Mouse (Mus musculus) lung, embryonic 14.5 days (tissue): ENCODE measurements around the gene Cstf3. TPM values are rescaled to one million over a fixed set of nuclear protein-coding genes. Genes with fewer than 3 reads are reported as not detected.

Experiments
- ATAC-seq: fragments of 200-750 bp; cut with Nextera tagmentation; 2 replicates; pipeline ENCODE4 v1.8.0; 2017; ENCODE audit warnings: mild to moderate bottlenecking, moderate TSS enrichment, moderate library complexity; ENCODE audit not compliant: insufficient read depth
- DNase-seq: peaks from one replicate; pipeline ENCODE4 v3.0.0-alpha.2; 2015
- H3K27ac ChIP-seq: fragments of 300-500 bp; sonication (generic); 2 replicates; pipeline ENCODE4 v1.5.1; 2014; ENCODE audit warnings: low read depth, mild to moderate bottlenecking, moderate library complexity
- H3K27me3 ChIP-seq: fragments of 300-500 bp; sonication (generic); 2 replicates; pipeline ENCODE4 v1.6.1; 2014; ENCODE audit warnings: low read length, control low read depth; ENCODE audit not compliant: insufficient read depth
- H3K36me3 ChIP-seq: fragments of 300-500 bp; sonication (generic); 2 replicates; pipeline ENCODE4 v1.6.1; 2014; ENCODE audit warnings: control low read depth; ENCODE audit not compliant: insufficient read depth
- H3K4me1 ChIP-seq: fragments of 300-500 bp; sonication (generic); 2 replicates; pipeline ENCODE4 v1.6.1; 2014; ENCODE audit warnings: antibody characterized with exemption, control low read depth; ENCODE audit not compliant: insufficient read depth
- H3K4me2 ChIP-seq: fragments of 300-500 bp; sonication (generic); 2 replicates; pipeline ENCODE4 v1.6.1; 2014; ENCODE audit warnings: mild to moderate bottlenecking
- H3K4me3 ChIP-seq: fragments of 300-500 bp; sonication (generic); 2 replicates; pipeline ENCODE4 v1.5.1; 2014; ENCODE audit warnings: low read depth, low read length
- H3K9ac ChIP-seq: fragments of 300-500 bp; sonication (generic); 2 replicates; pipeline ENCODE4 v1.6.1; 2014
- H3K9me3 ChIP-seq: fragments of 300-500 bp; sonication (generic); 2 replicates; pipeline ENCODE4 v1.6.1; 2016; ENCODE audit warnings: low read depth, low read length, control low read depth
- CTCF ChIP-seq: IDR thresholded peaks from 2 replicates; pipeline ENCODE4 v1.5.1; 2016; ENCODE audit warnings: antibody characterized with exemption, low read depth
- WGBS: fragments of 180-500 bp; shearing (Covaris S2); extraction: QIAGEN DNeasy Blood & Tissue Kit; methylation state at CpG from one replicate; pipeline ENCODE4 v1.1.7; 2014; 5-methylcytosine and 5-hydroxymethylcytosine counted together
- polyA plus RNA-seq: library from polyadenylated mRNA; unstranded; fragments of >200 nt; fragmentation: Nextera tagmentation; extraction: Ambion mirVana; gene quantifications from 2 replicates; pipeline ENCODE4 v1.2.1, GENCODE M21; 2014

Cstf3 gene
- polyA plus RNA-seq, 1 experiment from 2014 or later, result 68.8 TPM

- no peaks in the 10 kb centered on the region for H3K27me3 ChIP-seq
- no peak overlapping the region for H3K4me3 ChIP-seq
- H3K36me3 ChIP-seq, result no peaks in the 10 kb centered on the region
- no peak overlapping the region for H3K27ac ChIP-seq
- H3K4me2 ChIP-seq, result no peak overlapping the region
- DNase-seq (no peak), ATAC-seq (no peak)
- no peaks in the 10 kb centered on the region for H3K4me1 ChIP-seq
- TF ChIP-seq CTCF, result no peak
- H3K9ac ChIP-seq, result no peak overlapping the region
- no peaks in the 10 kb centered on the region for H3K9me3 ChIP-seq
- WGBS, result 80% methylated on average over 4 of the region's 4 CpGs
Observed at GRCm38 (mm10) chr2:104561986-104562532, 28.3 kb upstream of the Cstf3 start.

- Histone ChIP-seq H3K4me3 (no peak overlapping the region), H3K9ac (no peak overlapping the region), H3K9me3 (no peaks in the 10 kb centered on the region), H3K36me3 (no peaks in the 10 kb centered on the region), H3K4me2 (no peak overlapping the region), H3K4me1 (no peaks in the 10 kb centered on the region), H3K27ac (no peak overlapping the region), H3K27me3 (no peaks in the 10 kb centered on the region)
- TF ChIP-seq CTCF, result no peak
- no peak for ATAC-seq
- no peak for DNase-seq
- 77% methylated on average over 6 of the region's 6 CpGs for WGBS
Observed at GRCm38 (mm10) chr2:104572066-104572465, 18.3 kb upstream of the Cstf3 start.

GRCm38 (mm10) chr2:104576216-104576615 lies 14.1 kb upstream of the Cstf3 start:
- Histone ChIP-seq H3K9ac (no peak overlapping the region), H3K27ac (no peak overlapping the region), H3K27me3 (no peaks in the 10 kb centered on the region), H3K36me3 (no peaks in the 10 kb centered on the region), H3K9me3 (no peaks in the 10 kb centered on the region), H3K4me1 (no peaks in the 10 kb centered on the region), H3K4me3 (no peak overlapping the region), H3K4me2 (no peak overlapping the region)
- ATAC-seq (no peak), DNase-seq (no peak)
- TF ChIP-seq CTCF, result no peak
- 79% methylated on average over 5 of the region's 5 CpGs for WGBS

GRCm38 (mm10) chr2:104578021-104578420 lies 12.3 kb upstream of the Cstf3 start:
- ATAC-seq (no peak), DNase-seq (no peak)
- Histone ChIP-seq H3K9me3 (no peaks in the 10 kb centered on the region), H3K36me3 (no peaks in the 10 kb centered on the region), H3K4me3 (no peak overlapping the region), H3K27me3 (no peaks in the 10 kb centered on the region), H3K27ac (no peak overlapping the region), H3K9ac (no peak overlapping the region), H3K4me2 (no peak overlapping the region), H3K4me1 (no peaks in the 10 kb centered on the region)
- WGBS, result 66% methylated on average over 5 of the region's 5 CpGs
- no peak for TF ChIP-seq CTCF

GRCm38 (mm10) chr2:104578836-104579604 lies 11.3 kb upstream of the Cstf3 start:
- 76% methylated on average over 5 of the region's 5 CpGs for WGBS
- H3K4me1 ChIP-seq, result no peaks in the 10 kb centered on the region
- H3K9me3 ChIP-seq, result no peaks in the 10 kb centered on the region
- no peaks in the 10 kb centered on the region for H3K36me3 ChIP-seq
- no peaks in the 10 kb centered on the region for H3K27me3 ChIP-seq
- H3K4me3 ChIP-seq, result no peak overlapping the region
- H3K9ac ChIP-seq, result no peak overlapping the region
- H3K4me2 ChIP-seq, result no peak overlapping the region
- no peak for ATAC-seq
- no peak for TF ChIP-seq CTCF
- DNase-seq, result no peak
- no peak overlapping the region for H3K27ac ChIP-seq

GRCm38 (mm10) chr2:104579784-104580446 lies 10.4 kb upstream of the Cstf3 start:
- H3K9me3 ChIP-seq, result no peaks in the 10 kb centered on the region
- WGBS, result 73% methylated on average over 7 of the region's 7 CpGs
- no peak overlapping the region for H3K4me2 ChIP-seq
- H3K4me3 ChIP-seq, result no peak overlapping the region
- no peak for TF ChIP-seq CTCF
- no peak overlapping the region for H3K9ac ChIP-seq
- H3K27ac ChIP-seq, result no peak overlapping the region
- no peaks in the 10 kb centered on the region for H3K27me3 ChIP-seq
- H3K4me1 ChIP-seq, result no peaks in the 10 kb centered on the region
- ATAC-seq (no peak), DNase-seq (no peak)
- H3K36me3 ChIP-seq, result no peaks in the 10 kb centered on the region

GRCm38 (mm10) chr2:104581281-104581879 lies 8.9 kb upstream of the Cstf3 start:
- H3K27me3 ChIP-seq, result no peaks in the 10 kb centered on the region
- ATAC-seq (no peak), DNase-seq (no peak)
- H3K4me3 ChIP-seq, result no peak overlapping the region
- no peaks in the 10 kb centered on the region for H3K4me1 ChIP-seq
- WGBS, result 43% methylated on average over 9 of the region's 9 CpGs
- TF ChIP-seq CTCF, result no peak
- no peak overlapping the region for H3K9ac ChIP-seq
- no peak overlapping the region for H3K27ac ChIP-seq
- no peaks in the 10 kb centered on the region for H3K36me3 ChIP-seq
- H3K4me2 ChIP-seq, result no peak overlapping the region
- no peaks in the 10 kb centered on the region for H3K9me3 ChIP-seq
